Mouse (Mus musculus) spleen, adult 18-20 months (tissue): ENCODE data around the gene Ascl4.

Experiments used
- DNase-seq, 2 experiments: peaks; one replicate each; pipeline ENCODE4 v3.0.0; 2022; ENCODE audit warnings: mixed read lengths in 2 of 2

The Ascl4 gene

DNA sequence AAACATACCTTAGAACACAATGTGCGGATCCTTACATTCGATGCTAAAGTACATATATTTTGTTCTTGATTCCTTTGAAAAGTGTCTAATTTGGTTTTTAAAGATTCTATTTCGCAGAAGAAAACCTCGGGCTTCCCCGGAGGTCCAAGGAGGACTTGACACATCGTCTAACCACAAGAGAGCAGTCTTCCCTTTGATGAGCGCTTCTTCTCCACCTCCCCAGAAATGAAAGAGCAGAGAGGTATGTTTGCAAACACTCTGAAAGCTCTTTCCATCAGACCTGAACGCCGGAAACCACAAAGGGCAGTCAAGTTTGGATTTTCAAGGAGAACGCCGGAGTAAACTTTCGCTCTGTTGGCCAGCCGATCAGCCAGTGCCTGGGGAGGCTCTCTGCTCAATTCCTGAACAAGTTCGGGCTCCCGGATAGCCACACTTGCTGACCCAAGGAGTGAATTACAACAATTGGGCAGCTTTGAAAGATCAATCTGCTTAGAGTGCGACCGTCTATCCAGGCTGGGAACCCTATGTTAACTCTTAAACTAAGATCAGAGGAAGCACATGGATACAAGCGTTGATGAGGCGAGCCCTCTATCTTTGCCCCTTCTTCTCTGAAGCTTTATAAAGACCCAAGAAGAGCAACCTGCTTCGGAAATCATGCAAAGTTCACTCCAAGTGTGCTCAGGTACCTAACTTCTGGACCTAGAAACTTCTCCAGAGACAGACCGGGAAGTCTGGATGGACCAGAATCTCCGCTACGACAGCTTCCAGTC is at the start of gene Ascl4:
Gene Ascl4 (plus strand): TSS at position 6 of the 770 bp plus-strand sequence.
- peak in 1 of 2 experiments; percentile 28 for DNase-seq

DNA sequence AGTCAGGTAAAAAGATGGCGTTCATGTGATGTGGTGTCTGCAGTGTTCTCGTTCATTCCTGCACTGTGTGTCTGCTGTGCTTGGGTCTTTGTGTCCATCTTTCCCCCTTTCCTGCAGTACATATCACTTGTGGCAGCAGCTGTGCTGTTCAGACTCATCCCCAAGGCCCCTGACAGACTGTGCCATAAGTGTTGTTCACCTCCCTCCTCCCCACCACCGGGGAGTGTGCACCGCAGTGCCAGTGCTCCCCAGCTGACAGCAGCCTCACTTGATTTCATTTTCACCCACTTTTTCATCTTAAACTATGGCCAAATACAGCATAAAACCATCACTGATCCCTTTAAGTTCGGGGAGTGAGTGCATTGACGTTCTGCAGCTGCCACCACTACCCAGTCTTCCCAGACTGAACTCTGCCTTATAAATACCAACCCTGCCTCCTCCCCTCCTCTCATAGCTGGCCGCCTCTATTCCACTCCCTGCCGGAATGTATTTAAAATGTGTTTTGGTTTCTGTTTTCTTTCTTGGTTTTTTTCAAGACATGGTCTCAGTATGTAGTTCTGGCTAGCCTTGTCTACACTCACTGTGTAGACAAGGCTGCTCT is 47.5 kb upstream of the Ascl4 start:
- DNase-seq = no peak

DNA sequence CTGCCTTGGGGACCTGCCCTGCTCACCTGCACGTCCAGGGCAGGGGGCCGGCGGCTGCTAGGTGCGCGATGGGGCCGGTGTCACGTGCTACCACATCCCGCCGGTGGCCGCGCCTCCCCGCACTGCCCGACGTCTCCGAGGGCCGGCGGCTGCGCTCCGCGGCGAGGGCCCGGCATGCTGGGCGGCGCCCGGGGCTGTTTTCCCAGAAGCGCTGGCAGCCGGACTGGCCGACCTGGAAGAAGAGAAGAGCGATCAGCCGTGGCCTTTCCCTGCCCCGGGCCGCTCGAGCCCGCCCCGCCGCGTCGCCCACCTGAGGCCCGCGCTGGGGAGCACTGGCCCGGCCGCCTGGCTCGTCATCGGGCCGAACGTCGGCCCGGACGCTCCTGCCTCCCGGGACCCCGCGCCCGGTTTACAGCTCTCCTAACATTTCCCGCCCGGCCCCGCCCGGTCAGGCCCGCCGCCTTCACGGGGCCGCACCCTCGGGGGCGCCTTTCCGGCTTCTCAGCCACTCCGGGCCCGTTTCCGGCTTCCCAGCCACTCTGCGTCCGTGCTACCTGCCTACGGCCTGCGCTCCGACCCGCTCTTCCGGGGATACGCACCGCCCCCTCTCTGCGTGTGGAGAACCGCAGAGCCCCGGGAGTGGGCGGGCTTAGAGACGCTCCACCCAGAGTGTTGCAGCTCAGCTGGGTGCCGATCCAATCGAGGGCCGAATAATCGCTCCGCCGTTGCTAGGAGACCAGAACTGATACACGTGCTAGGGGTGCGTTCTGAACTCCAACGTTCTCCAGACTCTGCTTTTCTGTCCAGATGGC is 10.8 kb upstream of the Ascl4 start, which contains the start of gene Prdm4:
Gene Prdm4 (minus strand): TSS at position 645 of the 812 bp plus-strand sequence.
- DNase-seq = peak; percentile 95 to 96

DNA sequence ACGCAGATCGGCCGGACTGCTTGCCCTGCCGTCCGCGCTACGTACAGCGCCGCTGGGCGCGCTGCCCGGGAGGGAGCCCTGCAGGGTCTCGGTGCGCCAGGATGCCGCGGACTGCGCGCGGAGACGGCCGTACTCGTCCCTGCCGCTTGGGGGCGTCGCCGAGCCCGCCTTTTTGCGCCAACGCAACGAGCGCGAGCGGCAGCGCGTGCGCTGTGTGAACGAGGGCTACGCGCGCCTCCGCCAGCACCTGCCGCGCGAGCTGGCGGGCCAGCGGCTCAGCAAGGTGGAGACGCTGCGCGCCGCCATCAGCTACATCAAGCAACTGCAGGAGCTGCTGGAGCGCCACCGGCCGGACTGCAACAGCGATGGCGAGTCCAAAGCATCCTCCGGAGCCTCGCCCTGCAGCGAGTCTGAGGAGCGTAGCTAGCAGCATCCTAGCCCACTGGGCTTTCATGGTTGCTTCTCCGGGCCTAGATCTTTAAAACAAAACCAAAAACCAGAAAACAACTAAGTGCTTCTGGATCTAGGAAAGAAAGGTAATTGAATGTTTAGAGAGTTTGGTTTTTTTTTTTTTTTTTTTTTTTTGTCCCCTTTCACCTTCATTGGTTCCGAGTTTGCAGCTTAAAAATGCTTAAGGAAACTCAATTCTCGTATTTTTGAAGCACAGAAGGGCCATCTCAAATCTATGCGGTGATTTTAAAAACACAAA is 1.2 kb downstream of the Ascl4 start:
- DNase-seq = peak; percentile 64 to 75

DNA sequence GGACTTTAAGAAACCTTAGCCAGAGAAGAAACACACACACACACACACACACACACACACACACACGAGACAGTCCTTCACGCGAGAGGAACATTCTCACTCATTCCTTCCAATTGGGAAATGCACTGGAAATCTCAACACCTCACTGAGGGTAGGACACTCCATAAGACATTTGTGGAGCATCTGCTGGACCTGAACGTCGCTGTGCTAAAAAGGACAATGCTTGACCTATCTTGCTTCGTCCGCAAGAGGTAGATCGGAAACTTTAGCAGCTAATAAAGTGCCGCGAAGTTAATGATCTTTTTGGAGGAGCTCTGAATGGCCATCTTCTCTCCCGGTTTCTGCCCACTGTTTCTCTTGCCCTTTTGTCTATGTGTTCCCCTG is 1.7 kb downstream of the Ascl4 start:
- DNase-seq = no peak

DNA sequence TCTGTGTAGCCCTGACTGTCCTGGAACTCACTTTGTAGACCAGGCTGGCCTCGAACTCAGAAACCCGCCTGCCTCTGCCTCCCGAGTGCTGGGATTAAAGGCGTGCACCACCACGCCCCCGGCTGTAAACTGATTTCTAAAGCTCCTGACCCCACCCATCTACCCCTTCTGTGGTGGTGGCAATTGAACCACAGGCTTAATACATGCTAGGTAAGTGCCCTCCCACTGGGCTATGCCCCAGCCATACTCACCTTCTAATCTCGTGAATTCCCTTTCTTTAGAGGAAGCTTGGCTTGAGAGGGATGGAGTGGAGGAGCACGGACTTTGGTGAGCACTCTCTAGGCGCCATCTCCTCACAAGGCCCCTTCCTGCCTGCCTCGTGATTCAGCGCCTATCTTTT is 2.5 kb downstream of the Ascl4 start:
- DNase-seq = no peak

DNA sequence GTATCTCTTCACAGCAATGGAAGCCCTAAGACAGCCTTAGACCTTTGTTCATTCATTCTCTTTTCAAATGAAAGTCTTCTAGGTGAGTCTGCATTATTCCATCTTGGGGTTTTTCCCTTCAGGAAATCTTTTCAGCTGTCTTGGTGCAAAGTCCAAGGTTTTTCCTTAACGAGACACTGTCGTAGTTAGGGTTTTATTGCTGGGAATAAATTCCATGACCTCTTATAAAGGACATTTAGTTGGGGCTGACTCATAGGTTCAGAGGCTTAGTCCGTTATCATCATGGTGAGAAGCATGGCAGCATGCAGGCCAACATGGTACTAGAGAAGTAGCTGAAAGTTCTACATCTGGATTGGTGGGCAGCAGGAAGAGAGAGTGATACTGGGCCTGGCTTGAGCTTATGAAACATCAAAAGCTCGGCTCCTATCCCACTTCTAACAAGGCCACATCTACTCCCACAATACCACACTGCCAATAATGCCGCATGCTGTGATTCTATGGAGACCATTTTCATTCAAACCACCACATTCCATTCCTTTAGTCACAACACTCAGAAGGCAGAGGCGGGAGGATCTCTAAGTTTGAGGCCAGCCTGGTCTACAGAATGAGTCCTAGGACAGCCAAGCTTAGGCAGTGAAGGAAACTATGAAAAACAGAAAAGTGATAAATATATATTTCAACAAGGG is 8.9 kb downstream of the Ascl4 start:
- DNase-seq = no peak

DNA sequence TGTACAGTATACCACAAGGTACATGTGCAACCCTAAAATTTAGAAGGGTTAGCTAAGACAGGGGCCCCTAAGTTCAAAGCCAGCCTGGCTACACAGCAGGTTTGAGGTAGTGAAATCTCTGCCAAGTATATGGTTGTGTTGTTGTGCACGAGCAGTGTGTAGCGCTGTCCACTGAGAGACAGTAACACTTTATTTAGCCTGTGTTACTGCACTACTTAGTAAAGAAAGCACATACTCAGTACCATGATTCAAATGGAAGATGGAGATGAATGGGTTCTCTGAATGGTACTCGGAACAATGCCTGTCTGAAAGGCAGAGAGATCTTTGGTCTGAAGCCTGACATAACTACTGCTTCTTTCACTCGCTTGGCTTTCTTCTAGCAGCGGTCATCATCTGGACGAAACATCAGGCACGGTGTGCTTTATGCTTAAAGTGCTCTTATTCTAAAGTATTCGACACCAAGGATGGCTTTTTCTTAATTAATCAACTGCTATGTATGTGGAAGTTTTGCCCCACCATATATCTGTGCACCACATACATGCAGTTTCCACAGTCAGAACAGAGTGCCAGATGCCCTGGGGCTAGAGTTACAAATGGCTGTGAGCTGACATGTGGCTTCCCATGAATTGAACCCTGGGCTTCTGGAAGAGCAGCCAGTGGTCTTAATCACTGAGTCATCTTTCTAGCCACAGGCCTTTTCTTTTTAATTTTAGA is 21.2 kb downstream of the Ascl4 start:
- no peak for DNase-seq

DNA sequence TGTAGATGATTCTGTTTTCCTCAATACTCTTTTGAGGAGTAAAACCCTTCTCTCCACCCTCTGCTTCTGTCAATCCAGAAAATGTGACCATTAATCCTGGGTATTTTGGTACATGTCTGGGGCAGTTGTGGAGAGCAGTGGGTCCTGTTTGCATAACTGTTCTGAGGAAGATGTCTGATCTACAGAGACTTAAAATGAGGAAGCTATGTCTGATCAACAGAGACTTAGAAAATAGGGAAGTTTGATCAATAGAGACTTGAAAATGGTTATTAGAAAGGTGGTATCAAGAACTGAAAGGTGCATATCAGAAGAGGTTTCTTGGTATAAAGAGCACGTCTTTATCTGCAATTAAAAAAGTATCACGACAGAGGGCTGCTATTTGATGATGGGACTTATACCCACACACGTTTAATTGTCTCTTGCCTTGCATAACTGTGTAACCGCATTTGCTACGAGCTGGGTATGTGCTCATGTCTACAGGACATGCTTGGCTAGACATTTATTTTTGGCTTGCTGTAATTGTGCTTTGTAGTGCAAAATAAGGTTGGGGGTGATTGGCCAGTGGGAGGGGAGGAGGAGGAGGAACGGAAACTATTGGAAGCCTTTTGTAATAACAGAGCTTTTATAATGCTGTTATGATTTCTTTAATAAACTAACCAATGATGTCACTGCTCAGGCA is 24.4 kb downstream of the Ascl4 start:
- peak in 1 of 2 experiments; percentile 17 for DNase-seq

DNA sequence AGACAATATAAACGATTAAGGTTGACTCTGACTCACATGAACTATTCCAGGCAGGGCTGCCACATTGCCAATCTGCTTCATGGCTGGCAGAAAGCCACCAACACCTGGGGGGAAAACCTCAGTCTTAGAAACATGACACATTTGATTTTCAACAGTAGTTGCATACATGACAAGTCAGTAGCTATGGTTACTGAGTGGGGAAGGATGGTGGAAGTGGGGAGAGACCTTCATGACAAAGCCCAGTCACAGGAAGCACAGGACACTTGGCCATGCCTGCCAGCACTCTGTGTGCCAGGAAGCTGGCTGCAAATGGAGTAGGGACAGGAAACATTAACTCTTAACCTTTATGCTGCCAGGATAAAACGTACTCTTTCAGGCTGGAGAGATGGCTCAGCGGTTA is 25.9 kb downstream of the Ascl4 start:
- DNase-seq = no peak

DNA sequence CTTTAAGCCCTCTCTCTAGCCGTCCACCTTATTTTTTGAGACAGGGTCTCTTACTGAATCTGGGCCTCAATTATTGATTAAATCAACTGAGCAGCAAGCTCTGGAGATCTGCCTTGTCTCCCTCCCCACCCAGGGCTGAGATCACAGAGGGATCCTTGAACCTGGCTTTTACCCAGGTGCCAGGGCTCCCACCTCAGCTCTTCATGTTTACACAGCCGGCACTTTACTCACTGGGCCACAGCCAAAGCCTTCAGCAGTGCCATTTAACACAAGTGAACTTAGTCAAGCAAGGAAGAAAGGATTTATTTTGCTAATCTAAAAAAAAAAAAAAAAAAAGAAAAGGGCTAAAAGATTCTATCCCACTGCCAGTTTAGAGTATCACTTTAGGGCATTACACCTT is 26.9 kb downstream of the Ascl4 start:
- DNase-seq = no peak

DNA sequence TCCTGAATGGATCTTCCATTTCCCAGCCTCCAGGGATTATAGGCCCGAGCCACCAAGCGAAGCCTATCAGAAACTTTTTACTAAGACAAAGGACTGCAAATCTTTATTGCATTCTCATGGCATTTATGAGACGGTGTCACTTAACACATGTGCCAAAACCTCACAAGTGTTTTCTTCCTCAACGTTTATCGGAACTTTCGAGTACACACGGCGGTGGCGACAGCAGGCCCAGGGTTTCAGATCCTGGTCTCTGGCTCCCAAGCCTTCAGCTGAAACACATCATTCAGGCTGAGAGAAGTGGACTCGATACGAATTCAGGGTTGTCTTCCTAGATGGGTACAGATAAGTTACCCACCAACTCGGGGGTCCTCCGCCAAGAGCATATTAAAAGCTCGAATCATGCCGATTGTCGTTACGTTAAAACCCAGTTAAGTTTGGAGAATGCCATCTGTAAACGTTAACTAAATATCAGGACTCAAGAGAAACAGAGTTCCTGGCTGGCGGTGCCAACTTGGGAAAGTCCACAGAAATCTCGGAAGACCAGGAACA is 29.5 kb downstream of the Ascl4 start:
- DNase-seq = no peak

DNA sequence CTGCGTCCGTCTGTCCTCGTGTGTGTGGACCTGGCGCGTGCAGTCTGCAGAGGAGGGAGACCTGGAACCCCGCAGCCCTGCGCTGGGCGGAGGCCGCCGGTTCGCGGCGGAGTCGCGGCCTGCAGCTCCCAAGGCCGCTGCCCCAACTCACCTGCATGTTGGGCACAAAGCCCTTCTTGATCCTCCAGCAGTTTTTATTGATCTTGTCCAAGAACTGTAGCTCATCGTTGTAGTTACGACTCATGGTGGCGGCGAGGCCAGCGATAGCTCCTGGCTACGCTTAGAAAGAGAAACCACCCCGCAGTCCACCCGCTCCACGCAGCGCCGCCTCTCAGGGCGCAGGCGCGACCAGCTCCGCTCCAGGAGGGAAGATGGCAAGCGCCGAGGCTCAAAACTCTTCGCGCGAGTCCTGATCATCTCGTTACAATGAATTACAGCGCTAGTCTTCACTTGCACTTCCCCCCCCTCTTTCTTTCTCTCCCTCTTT is 30.0 kb downstream of the Ascl4 start, which contains the start of gene Rtcb:
Gene Rtcb (minus strand): TSS at position 360 of the 487 bp plus-strand sequence.
- peak; percentile 90 to 97 for DNase-seq

DNA sequence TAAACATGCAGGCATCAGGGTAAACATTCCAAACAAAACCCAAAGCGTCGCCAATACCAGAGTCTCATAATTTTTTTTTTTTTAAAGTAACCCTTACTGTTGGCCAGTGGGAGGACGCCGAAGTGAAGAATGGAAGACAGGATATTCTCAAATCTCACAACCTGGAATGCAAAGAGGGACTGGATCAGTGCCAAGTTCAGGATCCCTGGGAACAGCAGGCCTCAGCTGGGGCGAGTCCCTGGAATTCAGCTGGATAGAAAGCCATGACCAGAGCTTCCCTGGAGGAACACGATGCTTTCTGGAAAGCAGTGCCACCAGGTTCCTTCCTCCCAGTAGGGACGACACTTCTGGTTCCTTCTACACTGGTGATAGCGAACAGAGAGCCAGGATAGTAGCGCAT is 35.4 kb downstream of the Ascl4 start:
- no peak for DNase-seq

DNA sequence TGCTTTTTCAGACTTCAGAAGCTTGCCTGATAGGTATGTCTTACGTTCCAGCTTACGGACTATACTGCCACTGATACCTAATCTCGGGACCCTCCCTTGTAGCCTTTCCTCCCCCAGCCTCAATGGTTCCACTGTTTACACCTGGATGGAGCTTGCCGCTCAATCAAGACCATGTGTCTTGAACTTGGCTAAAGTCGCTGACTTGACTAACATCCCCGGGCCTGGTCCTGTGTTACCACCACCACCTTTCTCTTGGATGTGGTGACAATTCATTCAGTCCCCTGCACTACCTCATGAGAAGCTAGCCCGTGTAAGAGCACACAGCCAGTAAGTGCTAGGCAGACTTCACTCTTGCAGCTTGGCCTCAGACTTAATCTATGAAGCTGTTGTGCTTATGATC is 36.8 kb downstream of the Ascl4 start:
- DNase-seq = no peak

DNA sequence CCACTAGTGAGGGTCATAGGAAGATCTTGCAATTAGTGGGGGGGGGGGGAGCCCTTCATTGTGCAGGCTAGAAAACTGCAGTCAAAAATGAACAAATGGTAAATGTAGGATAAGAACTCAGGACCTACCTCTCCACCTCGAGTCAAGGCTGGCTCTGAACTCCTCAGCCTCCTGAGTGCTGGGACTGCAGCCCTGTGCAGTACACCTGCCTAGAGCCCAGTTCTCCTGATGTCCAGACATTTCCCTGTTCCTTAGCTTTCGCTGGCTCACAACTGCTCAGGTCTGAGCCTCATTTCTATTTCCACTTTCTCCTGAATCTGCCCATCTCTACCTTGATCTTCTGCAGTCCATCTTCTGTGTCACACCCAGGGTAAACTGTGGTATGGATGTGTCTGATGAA is 39.0 kb downstream of the Ascl4 start:
- DNase-seq = no peak

DNA sequence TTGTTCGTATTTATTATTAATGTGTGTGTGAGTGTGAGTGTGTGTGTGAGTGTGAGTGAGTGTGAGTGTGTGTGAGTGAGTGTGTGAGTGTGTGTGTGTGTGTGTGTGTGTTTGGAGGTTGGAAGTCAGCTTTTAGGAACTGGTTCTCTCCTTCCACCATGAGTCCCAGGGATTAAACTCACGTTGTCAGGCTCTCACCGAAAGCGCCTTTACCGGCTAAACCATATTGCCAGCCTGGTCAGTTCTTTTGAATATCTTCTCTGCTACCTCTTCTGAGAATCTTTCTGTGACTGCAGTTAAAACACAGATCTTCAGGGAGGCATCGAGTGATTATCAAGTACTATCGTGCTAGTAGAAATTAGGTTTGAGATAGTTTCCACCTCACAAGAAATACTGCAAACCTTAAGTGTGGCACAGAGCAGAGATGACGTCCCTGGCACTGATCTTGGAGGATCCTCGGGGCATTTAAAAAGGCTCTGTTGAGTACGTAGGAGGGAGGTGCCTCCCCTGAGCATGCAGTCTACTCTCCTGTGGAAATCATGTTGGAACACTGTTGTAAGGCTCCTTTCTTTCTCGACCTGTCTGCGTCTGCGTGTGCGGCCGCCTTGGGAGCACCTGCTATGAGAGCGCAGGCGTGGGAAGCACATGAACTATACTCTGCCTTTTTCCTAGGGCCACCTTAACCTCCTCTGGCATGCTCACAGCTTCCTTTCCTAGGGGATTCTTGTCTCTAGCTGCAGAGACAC is 40.1 kb downstream of the Ascl4 start:
- no peak for DNase-seq

DNA sequence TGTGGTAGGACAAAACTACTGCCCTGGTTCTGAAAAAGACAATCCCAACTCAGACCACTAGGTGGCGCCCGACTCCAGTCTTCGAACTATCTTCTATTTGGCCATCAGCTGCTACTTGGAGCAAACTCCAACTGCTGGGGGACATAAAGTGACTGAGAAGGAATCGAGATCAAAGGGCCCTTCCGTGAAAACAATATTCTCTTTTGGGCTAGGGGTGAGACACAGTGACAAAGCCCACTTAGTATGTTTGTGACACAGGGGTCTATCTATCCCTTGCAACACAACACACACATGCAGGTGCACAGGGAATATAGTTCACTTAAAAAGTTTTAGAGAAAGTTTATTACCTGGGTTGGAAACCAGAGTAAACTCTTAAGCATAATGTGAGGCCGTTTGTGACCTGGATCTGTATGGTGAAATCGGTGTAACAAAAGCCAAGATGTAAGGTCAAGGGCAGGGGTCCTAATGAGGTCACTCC is 40.7 kb downstream of the Ascl4 start:
- DNase-seq = peak; percentile 36 to 80

DNA sequence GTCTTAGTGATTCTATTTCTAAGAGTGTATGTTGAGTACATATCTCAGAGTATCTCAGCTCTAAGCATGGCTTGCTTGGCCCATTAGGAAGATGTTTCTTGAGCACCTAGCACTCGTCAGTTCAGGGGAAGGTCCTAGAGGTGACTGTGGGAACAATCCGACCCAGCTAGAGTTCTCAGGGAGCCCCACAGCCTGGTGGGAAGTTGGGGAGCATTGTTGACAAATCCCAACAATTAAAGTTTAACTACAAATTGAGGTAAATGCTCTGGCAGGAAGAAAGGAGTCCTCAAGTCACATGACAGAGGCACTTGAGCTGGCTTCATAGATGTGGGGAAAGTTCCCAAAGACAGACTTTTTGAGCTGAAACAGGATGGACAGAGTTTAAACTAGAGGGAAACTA is 41.2 kb downstream of the Ascl4 start:
- DNase-seq = no peak
